Comparison of ENCODE assay signal across 20 mouse cellular contexts in the genomic region with DNA sequence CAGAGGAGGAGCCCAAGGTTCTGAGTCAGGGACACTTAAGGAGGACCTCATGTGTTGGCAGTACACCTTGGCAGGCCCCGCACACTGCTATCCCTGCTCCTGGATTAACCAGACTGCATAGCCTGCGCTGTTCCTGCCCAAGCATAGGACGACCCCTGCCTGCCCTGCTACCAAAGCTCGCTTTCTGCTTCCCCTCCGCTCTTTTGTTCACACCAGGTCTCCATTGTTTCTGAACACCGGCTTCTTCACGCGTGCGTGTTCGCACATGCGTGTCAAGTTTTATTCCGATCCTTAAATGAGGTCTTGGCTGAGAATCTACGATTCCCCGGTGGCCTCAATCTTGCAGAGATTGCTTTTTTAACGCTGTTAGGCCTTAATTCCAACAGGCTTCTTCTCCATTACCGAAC. TPM values are rescaled to one million over a fixed set of nuclear protein-coding genes. Genes with fewer than 3 reads are reported as not detected.
DNase-seq lines count a peak whose midpoint lies in the region; ATAC-seq and TF ChIP-seq lines count a peak whose summit lies in the region.
"Had no signal": no experiment of that assay in that cellular context is flagged by ENCODE, and none has a peak within 500 bp of the region (broad histone marks: within the 10 kb centered on the region; RNA-seq: fewer than 3 reads in every experiment).

No protein-coding gene starts in this region.

- intact Hi-C loops in left cerebral cortex, adult 2 months (cut with DNase I) = no loop called here
- intact Hi-C loops in left cerebral cortex, postnatal 36 days (cut with DNase I) = no loop called here

- H3K27me3 ChIP-seq in hindbrain, embryonic 10.5 days (ENCODE audit: insufficient read depth, poor library complexity, severe bottlenecking) = peaks cover 4% of the 10 kb centered on the region; the same call in 1 of the 2 replicates
- no peaks in the 10 kb centered on the region for H3K27me3 ChIP-seq in midbrain, embryonic 11.5 days (ENCODE audit: control insufficient read depth, insufficient read depth, low read length)
- H3K27me3 ChIP-seq in neural tube, embryonic 14.5 days (ENCODE audit: control insufficient read depth, insufficient read depth, low read length) = no peaks in the 10 kb centered on the region
- H3K27me3 ChIP-seq in heart, embryonic 11.5 days (ENCODE audit: control insufficient read depth, insufficient read depth, low read length) = peaks cover 15% of the 10 kb centered on the region
- peaks cover 1% of the 10 kb centered on the region; the same call in 1 of the 2 replicates for H3K27me3 ChIP-seq in kidney, embryonic 14.5 days (ENCODE audit: control insufficient read depth, insufficient read depth, low read length)
- H3K27me3 ChIP-seq: liver, embryonic 15.5 days had no signal

- ATAC-seq in midbrain, embryonic 11.5 days (ENCODE audit: low FRiP score) = no peak
- ATAC-seq in neural tube, embryonic 14.5 days (ENCODE audit: low read depth) = peak; percentile 16; the same call in 1 of the 2 replicates
- no peak for ATAC-seq in heart, embryonic 11.5 days (replicated peaks; ENCODE audit: insufficient number of reproducible peaks, low FRiP score, low TSS enrichment)
- ATAC-seq in kidney, embryonic 14.5 days (ENCODE audit: low FRiP score, low TSS enrichment) = no peak

- H3K4me2 ChIP-seq in midbrain, embryonic 11.5 days = no peak overlapping the region
- H3K4me2 ChIP-seq in neural tube, embryonic 14.5 days (ENCODE audit: low read depth, low read length) = no peak overlapping the region
- no peak overlapping the region for H3K4me2 ChIP-seq in heart, embryonic 11.5 days
- no peak overlapping the region for H3K4me2 ChIP-seq in kidney, embryonic 14.5 days (replicated peaks; ENCODE audit: low read depth, low read length)
- H3K4me2 ChIP-seq: heart, embryonic 12.5 days; liver, embryonic 15.5 days had no signal

- no peaks in the 10 kb centered on the region for H3K36me3 ChIP-seq in hindbrain, embryonic 10.5 days
- H3K36me3 ChIP-seq in midbrain, embryonic 11.5 days (ENCODE audit: control insufficient read depth, insufficient read depth, low read length) = no peaks in the 10 kb centered on the region
- no peaks in the 10 kb centered on the region for H3K36me3 ChIP-seq in neural tube, embryonic 14.5 days (ENCODE audit: control insufficient read depth, insufficient read depth, low read length)
- no peaks in the 10 kb centered on the region for H3K36me3 ChIP-seq in heart, embryonic 11.5 days (ENCODE audit: control insufficient read depth, insufficient read depth, low read length)
- H3K36me3 ChIP-seq in kidney, embryonic 14.5 days (ENCODE audit: control insufficient read depth, insufficient read depth, low read length) = no peaks in the 10 kb centered on the region
- H3K36me3 ChIP-seq: heart, embryonic 12.5 days; liver, embryonic 15.5 days had no signal

- peaks cover 29% of the 10 kb centered on the region for H3K4me1 ChIP-seq in hindbrain, embryonic 10.5 days (replicated peaks)
- H3K4me1 ChIP-seq in midbrain, embryonic 11.5 days (ENCODE audit: control insufficient read depth, insufficient read depth, low read length) = peaks cover 13% of the 10 kb centered on the region
- peaks cover 17% of the 10 kb centered on the region; the same call in 1 of the 2 replicates for H3K4me1 ChIP-seq in neural tube, embryonic 14.5 days (ENCODE audit: control insufficient read depth, insufficient read depth, low read length)
- H3K4me1 ChIP-seq in heart, embryonic 11.5 days (ENCODE audit: control insufficient read depth, insufficient read depth, low read length) = no peaks in the 10 kb centered on the region
- no peaks in the 10 kb centered on the region for H3K4me1 ChIP-seq in kidney, embryonic 14.5 days (ENCODE audit: control insufficient read depth, insufficient read depth, low read length)
- H3K4me1 ChIP-seq: heart, embryonic 12.5 days; liver, embryonic 15.5 days had no signal

- H3K9me3 ChIP-seq in hindbrain, embryonic 10.5 days = no peaks in the 10 kb centered on the region
- H3K9me3 ChIP-seq in midbrain, embryonic 11.5 days (ENCODE audit: control insufficient read depth, low read length) = no peaks in the 10 kb centered on the region
- no peaks in the 10 kb centered on the region for H3K9me3 ChIP-seq in neural tube, embryonic 14.5 days (ENCODE audit: control insufficient read depth, low read length)
- H3K9me3 ChIP-seq in heart, embryonic 11.5 days (replicated peaks; ENCODE audit: control insufficient read depth, low read length) = no peaks in the 10 kb centered on the region
- H3K9me3 ChIP-seq in kidney, embryonic 14.5 days (ENCODE audit: control insufficient read depth, low read length) = no peaks in the 10 kb centered on the region
- H3K9me3 ChIP-seq: heart, embryonic 12.5 days; liver, embryonic 15.5 days had no signal

- H3K4me3 ChIP-seq in left cerebral cortex, adult 2 months = no peak overlapping the region
- no peak overlapping the region for H3K4me3 ChIP-seq in hindbrain, embryonic 10.5 days
- H3K4me3 ChIP-seq in midbrain, embryonic 11.5 days (ENCODE audit: low read depth, low read length) = no peak overlapping the region
- H3K4me3 ChIP-seq in neural tube, embryonic 14.5 days (ENCODE audit: low read depth, low read length) = no peak overlapping the region
- no peak overlapping the region for H3K4me3 ChIP-seq in heart, embryonic 11.5 days (ENCODE audit: low read depth, low read length)
- no peak overlapping the region for H3K4me3 ChIP-seq in kidney, embryonic 14.5 days (ENCODE audit: low read length)
- H3K4me3 ChIP-seq: heart, embryonic 12.5 days; liver, embryonic 15.5 days; megakaryocyte, embryonic 14.5 days had no signal

- H3K9ac ChIP-seq in midbrain, embryonic 11.5 days (ENCODE audit: low read length) = no peak overlapping the region
- no peak overlapping the region for H3K9ac ChIP-seq in neural tube, embryonic 14.5 days (replicated peaks; ENCODE audit: low read depth, low read length)
- H3K9ac ChIP-seq in heart, embryonic 11.5 days (ENCODE audit: low read depth, low read length) = no peak overlapping the region
- no peak overlapping the region for H3K9ac ChIP-seq in kidney, embryonic 14.5 days (ENCODE audit: low read depth, low read length)
- H3K9ac ChIP-seq: heart, embryonic 12.5 days; liver, embryonic 15.5 days had no signal

- DNase-seq in left cerebral cortex, adult 2 months (ENCODE audit: extremely low spot score in 1 of 2, low spot score in 2 of 2) = no peak
- no peak for DNase-seq in left cerebral cortex, postnatal 36 days (ENCODE audit: low spot score in 2 of 2)
- no peak for DNase-seq in hindbrain, embryonic 10.5 days (ENCODE audit: low spot score)
- DNase-seq in midbrain, embryonic 11.5 days (ENCODE audit: low spot score, missing footprints) = peak; percentile 89
- no peak for DNase-seq in urinary bladder, postnatal 25 days (ENCODE audit: low spot score)
- DNase-seq: adrenal gland, postnatal 10 days; heart, postnatal 4 days; kidney, adult 11 months; kidney, postnatal 36 days; lung, postnatal 10 days; right cerebral cortex, postnatal 14 days; thymus, postnatal 25 days had no signal

- WGBS in hindbrain, embryonic 10.5 days = 53% methylated on average over 16 of the region's 16 CpGs
- WGBS in midbrain, embryonic 11.5 days = 41% methylated on average over 16 of the region's 16 CpGs
- 48% methylated on average over 16 of the region's 16 CpGs for WGBS in neural tube, embryonic 14.5 days
- 76% methylated on average over 16 of the region's 16 CpGs for WGBS in heart, embryonic 11.5 days (ENCODE audit: insufficient replicate concordance)
- 64% methylated on average over 16 of the region's 16 CpGs for WGBS in kidney, embryonic 14.5 days

- peak overlapping the region; percentile 83 for H3K27ac ChIP-seq in left cerebral cortex, adult 2 months
- peak overlapping the region; percentile 78 for H3K27ac ChIP-seq in hindbrain, embryonic 10.5 days
- no peak overlapping the region for H3K27ac ChIP-seq in midbrain, embryonic 11.5 days (ENCODE audit: low read depth, low read length)
- H3K27ac ChIP-seq in neural tube, embryonic 14.5 days (ENCODE audit: low read depth, low read length) = peak overlapping the region; percentile 81
- H3K27ac ChIP-seq in heart, embryonic 11.5 days (ENCODE audit: low read depth, low read length) = no peak overlapping the region
- no peak overlapping the region for H3K27ac ChIP-seq in kidney, embryonic 14.5 days (ENCODE audit: low read depth, low read length)
- H3K27ac ChIP-seq: liver, embryonic 15.5 days; stomach, postnatal 0 days had no signal

- TF ChIP-seq CTCF in left cerebral cortex, adult 2 months (IDR thresholded peaks at IDR 0.05) = no peak

RNA-seq across cellular contexts. Expression of a gene that starts 20.4 kb away (rescaled TPM):
- total RNA-seq in left cerebral cortex, adult 2 months (2021) = 100 to 1,000 TPM; 345 to 353 TPM
- total RNA-seq in left cerebral cortex, postnatal 36 days (2021) = 100 to 1,000 TPM; 350 to 371 TPM
- 5.8 and 11.7 TPM in 2 replicates for polyA plus RNA-seq in hindbrain, embryonic 10.5 days (2016; fragmentation: Nextera tagmentation; extraction: Ambion mirVana)
- polyA plus RNA-seq in midbrain, embryonic 11.5 days (2014; fragmentation: Nextera tagmentation; extraction: Ambion mirVana) = 7.1 and 8.2 TPM in 2 replicates
- 81.9 and 82.7 TPM in 2 replicates for polyA plus RNA-seq in neural tube, embryonic 14.5 days (2014; fragmentation: Nextera tagmentation; extraction: Ambion mirVana)
- 0.69 and 1.4 TPM in 2 replicates for polyA plus RNA-seq in heart, embryonic 11.5 days (2014; fragmentation: Nextera tagmentation; extraction: Ambion mirVana)
- polyA plus RNA-seq in kidney, embryonic 14.5 days (2014; fragmentation: Nextera tagmentation; extraction: Ambion mirVana) = 0.37 and 0.50 TPM in 2 replicates
- total RNA-seq: neutrophil, adult 5-6 weeks had no signal

Comparison
In these comparisons a context has a peak if more than half of its experiments do, and no peak if none do; other contexts are left out.
1. H3K27ac ChIP-seq: peak in left cerebral cortex, adult 2 months (single experiment), hindbrain, embryonic 10.5 days (single experiment) and neural tube, embryonic 14.5 days (single experiment); none in midbrain, embryonic 11.5 days (single experiment), heart, embryonic 11.5 days (single experiment) and kidney, embryonic 14.5 days (single experiment).